Mouse (Mus musculus): ENCODE measurements at regions not wholly inside any gene's neighbourhood (a gene's known extent, or its start where the extent isn't known, plus 50 kb on each side); places are given as distances from the start of the nearest gene placed in this dataset.

GRCm38 (mm10) chr10:100152821-100153220 lies 137.4 kb downstream of the Kitl start:
- H3K79me2 ChIP-seq (ENCODE audit: control insufficient read depth, insufficient read depth), result no peaks in the 10 kb centered on the region
- TF ChIP-seq MYOD1 (IDR thresholded peaks at IDR 0.05; ENCODE audit: control insufficient read depth, insufficient read length, low read depth) (no peak), USF1 (IDR thresholded peaks at IDR 0.05; ENCODE audit: low read depth) (no peak), CEBPB (IDR thresholded peaks at IDR 0.05; ENCODE audit: low read depth) (no peak), CTCF (IDR thresholded peaks at IDR 0.05; ENCODE audit: control insufficient read depth, insufficient read depth, insufficient read length) (no peak), MAX (IDR thresholded peaks at IDR 0.05) (no peak), FOSL1 (IDR thresholded peaks at IDR 0.05; ENCODE audit: insufficient read depth, low read length, poor library complexity, severe bottlenecking) (no peak), MYOG (IDR thresholded peaks at IDR 0.05; ENCODE audit: control insufficient read depth, extremely low read depth, insufficient read length) (no peak)
- H3K27me3 ChIP-seq (ENCODE audit: control insufficient read depth, insufficient read depth, insufficient read length), result no peaks in the 10 kb centered on the region
- no peak overlapping the region for H3ac ChIP-seq (ENCODE audit: control insufficient read depth, insufficient read length, low read depth)
- H3K4me3 ChIP-seq (ENCODE audit: insufficient read depth, poor library complexity, severe bottlenecking), result no peak overlapping the region
- no peaks in the 10 kb centered on the region for H3K79me3 ChIP-seq (ENCODE audit: low read depth)
- H3K36me3 ChIP-seq (ENCODE audit: control insufficient read depth, insufficient read depth), result no peaks in the 10 kb centered on the region

GRCm38 (mm10) chr10:100153311-100153710 lies 137.9 kb downstream of the Kitl start:
- Histone ChIP-seq H3K36me3 (ENCODE audit: control insufficient read depth, insufficient read depth) (no peaks in the 10 kb centered on the region), H3K4me3 (ENCODE audit: insufficient read depth, poor library complexity, severe bottlenecking) (no peak overlapping the region), H3K27me3 (ENCODE audit: control insufficient read depth, insufficient read depth, insufficient read length) (no peaks in the 10 kb centered on the region), H3K79me2 (ENCODE audit: control insufficient read depth, insufficient read depth) (no peaks in the 10 kb centered on the region), H3K79me3 (ENCODE audit: low read depth) (no peaks in the 10 kb centered on the region), H3ac (ENCODE audit: control insufficient read depth, insufficient read length, low read depth) (no peak overlapping the region)
- no peak for TF ChIP-seq MYOG (IDR thresholded peaks at IDR 0.05; ENCODE audit: control insufficient read depth, extremely low read depth, insufficient read length)
- no peak for TF ChIP-seq MAX (IDR thresholded peaks at IDR 0.05)
- no peak for TF ChIP-seq MYOD1 (IDR thresholded peaks at IDR 0.05; ENCODE audit: control insufficient read depth, insufficient read length, low read depth)
- no peak for TF ChIP-seq CTCF (IDR thresholded peaks at IDR 0.05; ENCODE audit: control insufficient read depth, insufficient read depth, insufficient read length)
- TF ChIP-seq FOSL1 (IDR thresholded peaks at IDR 0.05; ENCODE audit: insufficient read depth, low read length, poor library complexity, severe bottlenecking), result no peak
- TF ChIP-seq USF1 (IDR thresholded peaks at IDR 0.05; ENCODE audit: low read depth), result no peak
- TF ChIP-seq CEBPB (IDR thresholded peaks at IDR 0.05; ENCODE audit: low read depth), result no peak

- TF ChIP-seq MYOD1 (IDR thresholded peaks at IDR 0.05; ENCODE audit: control insufficient read depth, insufficient read length, low read depth), result no peak
- TF ChIP-seq USF1 (IDR thresholded peaks at IDR 0.05; ENCODE audit: low read depth), result no peak
- TF ChIP-seq CEBPB (IDR thresholded peaks at IDR 0.05; ENCODE audit: low read depth), result no peak
- TF ChIP-seq MYOG (IDR thresholded peaks at IDR 0.05; ENCODE audit: control insufficient read depth, extremely low read depth, insufficient read length), result no peak
- no peak for TF ChIP-seq CTCF (IDR thresholded peaks at IDR 0.05; ENCODE audit: control insufficient read depth, insufficient read depth, insufficient read length)
- TF ChIP-seq FOSL1 (IDR thresholded peaks at IDR 0.05; ENCODE audit: insufficient read depth, low read length, poor library complexity, severe bottlenecking), result no peak
- TF ChIP-seq MAX (IDR thresholded peaks at IDR 0.05), result no peak
- no peaks in the 10 kb centered on the region for H3K36me3 ChIP-seq (ENCODE audit: control insufficient read depth, insufficient read depth)
- H3K27me3 ChIP-seq (ENCODE audit: control insufficient read depth, insufficient read depth, insufficient read length), result no peaks in the 10 kb centered on the region
- no peaks in the 10 kb centered on the region for H3K79me2 ChIP-seq (ENCODE audit: control insufficient read depth, insufficient read depth)
- H3ac ChIP-seq (ENCODE audit: control insufficient read depth, insufficient read length, low read depth), result no peak overlapping the region
- H3K79me3 ChIP-seq (ENCODE audit: low read depth), result no peaks in the 10 kb centered on the region
- H3K4me3 ChIP-seq (ENCODE audit: insufficient read depth, poor library complexity, severe bottlenecking), result no peak overlapping the region
Measured at GRCm38 (mm10) chr10:100155566-100155965, 140.1 kb downstream of the Kitl start.

GRCm38 (mm10) chr10:100159843-100160531 lies 144.6 kb downstream of the Kitl start:
- Histone ChIP-seq H3K4me3 (ENCODE audit: insufficient read depth, poor library complexity, severe bottlenecking) (no peak overlapping the region), H3K79me2 (ENCODE audit: control insufficient read depth, insufficient read depth) (no peaks in the 10 kb centered on the region), H3ac (ENCODE audit: control insufficient read depth, insufficient read length, low read depth) (no peak overlapping the region), H3K79me3 (ENCODE audit: low read depth) (no peaks in the 10 kb centered on the region), H3K27me3 (ENCODE audit: control insufficient read depth, insufficient read depth, insufficient read length) (no peaks in the 10 kb centered on the region), H3K36me3 (ENCODE audit: control insufficient read depth, insufficient read depth) (no peaks in the 10 kb centered on the region)
- TF ChIP-seq USF1 (IDR thresholded peaks at IDR 0.05; ENCODE audit: low read depth), result no peak
- no peak for TF ChIP-seq MAX (IDR thresholded peaks at IDR 0.05)
- no peak for TF ChIP-seq FOSL1 (IDR thresholded peaks at IDR 0.05; ENCODE audit: insufficient read depth, low read length, poor library complexity, severe bottlenecking)
- TF ChIP-seq MYOG (IDR thresholded peaks at IDR 0.05; ENCODE audit: control insufficient read depth, extremely low read depth, insufficient read length), result no peak
- no peak for TF ChIP-seq CTCF (IDR thresholded peaks at IDR 0.05; ENCODE audit: control insufficient read depth, insufficient read depth, insufficient read length)
- TF ChIP-seq MYOD1 (IDR thresholded peaks at IDR 0.05; ENCODE audit: control insufficient read depth, insufficient read length, low read depth), result no peak
- TF ChIP-seq CEBPB (IDR thresholded peaks at IDR 0.05; ENCODE audit: low read depth), result no peak

- Histone ChIP-seq H3K4me3 (ENCODE audit: insufficient read depth, poor library complexity, severe bottlenecking) (no peak overlapping the region), H3K36me3 (ENCODE audit: control insufficient read depth, insufficient read depth) (no peaks in the 10 kb centered on the region), H3ac (ENCODE audit: control insufficient read depth, insufficient read length, low read depth) (no peak overlapping the region), H3K79me3 (ENCODE audit: low read depth) (no peaks in the 10 kb centered on the region), H3K27me3 (ENCODE audit: control insufficient read depth, insufficient read depth, insufficient read length) (no peaks in the 10 kb centered on the region), H3K79me2 (ENCODE audit: control insufficient read depth, insufficient read depth) (no peaks in the 10 kb centered on the region)
- TF ChIP-seq MYOG (IDR thresholded peaks at IDR 0.05; ENCODE audit: control insufficient read depth, extremely low read depth, insufficient read length) (no peak), CTCF (IDR thresholded peaks at IDR 0.05; ENCODE audit: control insufficient read depth, insufficient read depth, insufficient read length) (no peak), CEBPB (IDR thresholded peaks at IDR 0.05; ENCODE audit: low read depth) (no peak), USF1 (IDR thresholded peaks at IDR 0.05; ENCODE audit: low read depth) (no peak), FOSL1 (IDR thresholded peaks at IDR 0.05; ENCODE audit: insufficient read depth, low read length, poor library complexity, severe bottlenecking) (no peak), MYOD1 (IDR thresholded peaks at IDR 0.05; ENCODE audit: control insufficient read depth, insufficient read length, low read depth) (no peak), MAX (IDR thresholded peaks at IDR 0.05) (no peak)
Measured at GRCm38 (mm10) chr10:100160532-100160852, 145.1 kb downstream of the Kitl start.

All from C2C12 (cell line).